Mouse (Mus musculus): ENCODE measurements around the gene Ppp1r12a. TPM values are rescaled to one million over a fixed set of nuclear protein-coding genes. Genes with fewer than 3 reads are reported as not detected.
A peak's percentile ranks its signal among the peaks of the same experiment; 100 is the strongest.

Gene Ppp1r12a
- polyA plus RNA-seq, 1 experiment from 2014 or later = 74.0 TPM

GRCm38 (mm10) chr10:108296446-108296845 is 134.5 kb downstream of the Ppp1r12a start:
- no peak for ATAC-seq (replicated peaks; ENCODE audit: low FRiP score, low read depth)
- 87% methylated on average over 7 of the region's 7 CpGs for WGBS
- no peak for TF ChIP-seq CTCF (IDR thresholded peaks at IDR 0.05; ENCODE audit: low read depth)

GRCm38 (mm10) chr10:108298261-108298660 is 136.3 kb downstream of the Ppp1r12a start:
- DNase-seq (ENCODE audit: low spot score) (no peak), ATAC-seq (replicated peaks; ENCODE audit: low FRiP score, low read depth) (no peak)
- Histone ChIP-seq H3K9me3 (replicated peaks; ENCODE audit: low read length) (no peaks in the 10 kb centered on the region), H3K27ac (no peak overlapping the region), H3K27me3 (ENCODE audit: insufficient read depth, low read length) (no peaks in the 10 kb centered on the region), H3K9ac (ENCODE audit: low read depth, low read length) (no peak overlapping the region), H3K4me3 (replicated peaks; ENCODE audit: low read depth, low read length) (no peak overlapping the region), H3K36me3 (ENCODE audit: insufficient read depth, low read length) (no peaks in the 10 kb centered on the region), H3K4me1 (replicated peaks; ENCODE audit: insufficient read depth, low read length) (no peaks in the 10 kb centered on the region), H3K4me2 (ENCODE audit: low read length) (no peak overlapping the region)
- WGBS = 91% methylated on average over 13 of the region's 13 CpGs
- no peak for TF ChIP-seq CTCF (IDR thresholded peaks at IDR 0.05; ENCODE audit: low read depth)

More at GRCm38 (mm10) chr10:108296446-108296845, 134.5 kb downstream of the Ppp1r12a start:
- Histone ChIP-seq H3K36me3 (ENCODE audit: insufficient read depth, low read length) (no peaks in the 10 kb centered on the region), H3K9ac (ENCODE audit: low read depth, low read length) (no peak overlapping the region), H3K4me3 (replicated peaks; ENCODE audit: low read depth, low read length) (no peak overlapping the region), H3K27ac (no peak overlapping the region), H3K9me3 (replicated peaks; ENCODE audit: low read length) (no peaks in the 10 kb centered on the region), H3K4me2 (ENCODE audit: low read length) (no peak overlapping the region), H3K4me1 (replicated peaks; ENCODE audit: insufficient read depth, low read length) (no peaks in the 10 kb centered on the region), H3K27me3 (ENCODE audit: insufficient read depth, low read length) (no peaks in the 10 kb centered on the region)
- DNase-seq (ENCODE audit: low spot score) = no peak

GRCm38 (mm10) chr10:108298841-108299545 is 137.0 kb downstream of the Ppp1r12a start:
- ATAC-seq (replicated peaks; ENCODE audit: low FRiP score, low read depth) = no peak; the same call in 1 of the 2 replicates
- Histone ChIP-seq H3K4me2 (ENCODE audit: low read length) (no peak overlapping the region), H3K4me1 (replicated peaks; ENCODE audit: insufficient read depth, low read length) (no peaks in the 10 kb centered on the region), H3K9ac (ENCODE audit: low read depth, low read length) (no peak overlapping the region), H3K4me3 (replicated peaks; ENCODE audit: low read depth, low read length) (no peak overlapping the region), H3K36me3 (ENCODE audit: insufficient read depth, low read length) (no peaks in the 10 kb centered on the region), H3K27ac (no peak overlapping the region), H3K27me3 (ENCODE audit: insufficient read depth, low read length) (no peaks in the 10 kb centered on the region), H3K9me3 (replicated peaks; ENCODE audit: low read length) (no peaks in the 10 kb centered on the region)
- no peak for DNase-seq (ENCODE audit: low spot score)
- 72% methylated on average over 17 of the region's 17 CpGs for WGBS
- TF ChIP-seq CTCF (IDR thresholded peaks at IDR 0.05; ENCODE audit: low read depth) = no peak

- ATAC-seq (replicated peaks; ENCODE audit: low FRiP score, low read depth) (no peak), DNase-seq (ENCODE audit: low spot score) (no peak)
- no peaks in the 10 kb centered on the region for H3K4me1 ChIP-seq (replicated peaks; ENCODE audit: insufficient read depth, low read length)
- H3K9ac ChIP-seq (ENCODE audit: low read depth, low read length) = no peak overlapping the region
- no peak overlapping the region for H3K4me2 ChIP-seq (ENCODE audit: low read length)
- H3K36me3 ChIP-seq (ENCODE audit: insufficient read depth, low read length) = no peaks in the 10 kb centered on the region
- H3K27me3 ChIP-seq (ENCODE audit: insufficient read depth, low read length) = no peaks in the 10 kb centered on the region
- WGBS = 37% methylated on average over 11 of the region's 11 CpGs
- H3K4me3 ChIP-seq (replicated peaks; ENCODE audit: low read depth, low read length) = no peak overlapping the region
- H3K9me3 ChIP-seq (replicated peaks; ENCODE audit: low read length) = no peaks in the 10 kb centered on the region
- no peak overlapping the region for H3K27ac ChIP-seq
- no peak for TF ChIP-seq CTCF (IDR thresholded peaks at IDR 0.05; ENCODE audit: low read depth)
Observed at GRCm38 (mm10) chr10:108299828-108300227, 137.8 kb downstream of the Ppp1r12a start.

GRCm38 (mm10) chr10:108300843-108301242 is 138.8 kb downstream of the Ppp1r12a start:
- ATAC-seq (replicated peaks; ENCODE audit: low FRiP score, low read depth) = peak; percentile 66
- Histone ChIP-seq H3K36me3 (ENCODE audit: insufficient read depth, low read length) (no peaks in the 10 kb centered on the region), H3K9ac (ENCODE audit: low read depth, low read length) (no peak overlapping the region), H3K27me3 (ENCODE audit: insufficient read depth, low read length) (no peaks in the 10 kb centered on the region), H3K27ac (no peak overlapping the region), H3K4me3 (replicated peaks; ENCODE audit: low read depth, low read length) (no peak overlapping the region), H3K9me3 (replicated peaks; ENCODE audit: low read length) (no peaks in the 10 kb centered on the region), H3K4me1 (replicated peaks; ENCODE audit: insufficient read depth, low read length) (no peaks in the 10 kb centered on the region), H3K4me2 (ENCODE audit: low read length) (0 out of 2 replicates have a peak overlapping the region, but pooled peaks have one; percentile 27)
- TF ChIP-seq CTCF (IDR thresholded peaks at IDR 0.05; ENCODE audit: low read depth) = peak; percentile 89
- peak; percentile 83 for DNase-seq (ENCODE audit: low spot score)
- WGBS = 12% methylated on average over 19 of the region's 19 CpGs

- Histone ChIP-seq H3K9me3 (replicated peaks; ENCODE audit: low read length) (no peaks in the 10 kb centered on the region), H3K27ac (no peak overlapping the region), H3K4me1 (replicated peaks; ENCODE audit: insufficient read depth, low read length) (no peaks in the 10 kb centered on the region), H3K4me3 (replicated peaks; ENCODE audit: low read depth, low read length) (no peak overlapping the region), H3K36me3 (ENCODE audit: insufficient read depth, low read length) (no peaks in the 10 kb centered on the region), H3K9ac (ENCODE audit: low read depth, low read length) (no peak overlapping the region), H3K27me3 (ENCODE audit: insufficient read depth, low read length) (no peaks in the 10 kb centered on the region), H3K4me2 (ENCODE audit: low read length) (peak overlapping the region; percentile 18; the same call in 1 of the 2 replicates)
- WGBS = 49% methylated on average over 11 of the region's 11 CpGs
- no peak for TF ChIP-seq CTCF (IDR thresholded peaks at IDR 0.05; ENCODE audit: low read depth)
- DNase-seq (ENCODE audit: low spot score) (peak; percentile 15), ATAC-seq (replicated peaks; ENCODE audit: low FRiP score, low read depth) (no peak)
Observed at GRCm38 (mm10) chr10:108307772-108308171, 145.8 kb downstream of the Ppp1r12a start.
